Mouse (Mus musculus) A20 (cell line): ENCODE measurements at regions not wholly inside any gene's neighbourhood (a gene's known extent, or its start where the extent isn't known, plus 50 kb on each side); places are given as distances from the start of the nearest gene placed in this dataset.

Experiments
- DNase-seq: peaks from one replicate; pipeline ENCODE4 v3.0.0-alpha.2; 2011; ENCODE audit warnings: low read depth, low spot score

DNA sequence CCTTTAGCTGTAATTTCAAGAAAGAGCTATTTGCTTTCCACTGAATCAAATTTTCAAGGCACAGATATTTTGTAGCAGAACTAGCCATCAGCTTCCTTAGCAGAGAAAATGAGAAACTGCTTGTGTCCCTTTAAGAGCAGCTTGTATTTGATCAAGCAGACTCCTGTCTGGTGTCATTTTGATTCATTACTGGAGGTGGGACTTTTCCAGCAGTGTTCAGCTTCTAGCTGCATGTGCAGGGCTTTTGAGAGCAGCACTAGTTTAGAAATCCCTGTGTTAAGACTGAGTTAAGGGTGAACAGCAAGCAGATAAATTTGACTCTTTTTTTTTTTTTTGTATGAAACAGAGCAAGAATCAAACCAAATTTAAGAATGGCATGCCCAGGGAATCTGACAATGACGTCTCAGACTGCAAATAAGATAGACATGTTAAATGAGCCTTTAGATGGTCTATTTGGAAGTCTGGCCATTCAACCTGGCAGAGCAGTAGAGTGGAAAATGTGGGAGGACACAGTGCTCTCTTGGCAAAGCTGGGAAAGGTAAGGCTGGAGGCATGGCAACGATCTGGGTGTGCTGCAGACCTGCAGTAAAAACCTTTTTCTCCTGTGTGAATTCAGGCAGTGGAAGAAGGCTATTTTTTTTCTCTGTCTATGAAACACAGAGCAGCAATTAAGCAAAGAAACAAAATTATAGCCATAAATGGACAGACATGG is 419.9 kb upstream of the Dmd start:
- no peak for DNase-seq

- no peak for DNase-seq
Measured at GRCm38 (mm10) chrX:82571616-82572015, 377.1 kb upstream of the Dmd start.

DNA sequence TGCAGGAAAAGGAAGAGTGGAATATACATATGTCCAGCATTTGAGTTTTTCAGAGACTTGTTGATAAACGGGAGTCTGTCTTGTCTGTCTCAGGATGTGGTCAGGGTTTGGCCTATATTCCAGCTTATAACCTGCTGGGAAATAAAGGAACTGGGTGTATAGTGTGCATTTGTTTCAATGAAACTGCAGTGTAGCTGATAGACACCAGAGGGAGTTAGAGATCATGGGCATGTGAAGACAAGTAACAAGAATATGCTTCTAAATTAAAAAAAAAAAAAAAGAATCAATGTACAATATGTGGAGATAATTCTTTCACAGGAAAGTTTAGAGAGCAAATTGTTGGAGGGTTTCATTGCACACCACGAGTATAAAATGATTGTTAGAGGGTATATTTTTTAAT is 335.3 kb upstream of the Dmd start:
- DNase-seq: peak; percentile 7

DNA sequence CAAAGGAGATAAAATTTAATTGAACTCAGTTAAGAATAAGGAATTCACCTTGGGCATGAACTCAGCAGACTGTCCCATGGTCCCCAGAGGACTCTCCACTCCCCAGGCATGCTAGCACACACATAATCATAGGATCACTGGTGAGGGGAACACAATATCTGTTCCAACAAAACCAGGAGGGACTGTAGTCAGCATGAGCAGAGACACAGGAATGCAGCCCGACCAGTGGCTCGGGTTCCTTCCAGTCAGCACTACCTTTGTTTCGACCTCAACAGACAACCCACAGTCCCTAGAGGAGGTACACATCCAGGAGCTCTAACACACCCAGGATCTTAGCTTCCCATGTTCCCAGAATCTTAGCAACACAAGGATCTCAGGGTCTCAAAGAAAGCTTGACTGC is 298.3 kb upstream of the Dmd start:
- DNase-seq: no peak
